Mouse (Mus musculus) myocyte (in vitro differentiated cells): Measurements from ENCODE around the gene E130114P18Rik.

Source experiments
- CEBPB ChIP-seq: IDR thresholded peaks from 2 replicates; pipeline ENCODE4 v1.6.1; 2011; ENCODE audit warnings: mild to moderate bottlenecking, moderate library complexity; ENCODE audit not compliant: poor library complexity, insufficient read depth, severe bottlenecking
- POLR2A ChIP-seq: IDR thresholded peaks from one replicate; pipeline ENCODE4 v1.6.1; 2011; ENCODE audit warnings: low read depth, mild to moderate bottlenecking, control low read depth, moderate library complexity; ENCODE audit not compliant: insufficient read length
- SRF ChIP-seq: IDR thresholded peaks from one replicate; pipeline ENCODE4 v1.6.1; 2011; ENCODE audit warnings: low read depth; ENCODE audit not compliant: control insufficient read depth, insufficient read length

DNA sequence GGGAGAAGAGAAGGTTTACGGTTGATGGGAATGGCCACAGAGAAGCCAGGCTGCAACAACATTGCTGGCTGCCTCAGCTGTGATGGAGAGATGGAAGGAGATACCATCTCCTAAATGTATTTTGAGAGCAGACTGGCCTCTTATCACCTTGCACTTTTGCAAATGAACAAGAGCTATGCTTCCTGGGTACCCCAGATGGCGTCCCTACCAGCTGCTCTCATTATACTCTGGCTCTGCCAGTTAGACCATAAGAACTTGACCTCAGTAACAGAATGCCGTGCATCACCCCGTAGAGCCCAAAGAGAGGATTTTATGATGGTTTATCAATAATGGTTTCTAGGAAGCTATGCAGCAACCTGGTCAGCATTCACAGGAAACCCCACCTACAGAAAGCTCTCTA lies 106.0 kb downstream of the E130114P18Rik start:
- no peak for TF ChIP-seq CEBPB
- TF ChIP-seq POLR2A = no peak
- no peak for TF ChIP-seq SRF
